Mouse (Mus musculus): ENCODE measurements around the gene Spns2.

GRCm38 (mm10) chr11:72466694-72467507 lies 22.8 kb downstream of the Spns2 start:
- TF ChIP-seq CTCF (IDR thresholded peaks at IDR 0.05; ENCODE audit: borderline replicate concordance, extremely low read depth, insufficient read depth, insufficient read length) (no peak), POLR2A (IDR thresholded peaks at IDR 0.05; ENCODE audit: borderline replicate concordance, extremely low read depth, insufficient read depth, insufficient read length, poor library complexity, severe bottlenecking) (no peak)
